Mouse (Mus musculus) monocyte, adult 5-6 weeks (primary cell): ENCODE data around the gene F11. TPM values are rescaled to one million over a fixed set of nuclear protein-coding genes. Genes with fewer than 3 reads are reported as not detected.

ENCODE experiments used
- ATAC-seq: fragments of 153-309, 156-312 bp; replicated peaks from 2 replicates; pipeline ENCODE4 v1.8.0; 2017; ENCODE audit warnings: mild to moderate bottlenecking; ENCODE audit not compliant: low TSS enrichment, insufficient number of reproducible peaks, severe bottlenecking, poor library complexity, low FRiP score
- total RNA-seq: library from RNA; stranded (forward); fragments of 200-1000, 200-491, 200-594 nt; gene quantifications from 3 replicates; pipeline ENCODE4 v1.2.3, GENCODE M21; 2017

F11 gene
- total RNA-seq, 1 experiment from 2014 or later = not detected

DNA sequence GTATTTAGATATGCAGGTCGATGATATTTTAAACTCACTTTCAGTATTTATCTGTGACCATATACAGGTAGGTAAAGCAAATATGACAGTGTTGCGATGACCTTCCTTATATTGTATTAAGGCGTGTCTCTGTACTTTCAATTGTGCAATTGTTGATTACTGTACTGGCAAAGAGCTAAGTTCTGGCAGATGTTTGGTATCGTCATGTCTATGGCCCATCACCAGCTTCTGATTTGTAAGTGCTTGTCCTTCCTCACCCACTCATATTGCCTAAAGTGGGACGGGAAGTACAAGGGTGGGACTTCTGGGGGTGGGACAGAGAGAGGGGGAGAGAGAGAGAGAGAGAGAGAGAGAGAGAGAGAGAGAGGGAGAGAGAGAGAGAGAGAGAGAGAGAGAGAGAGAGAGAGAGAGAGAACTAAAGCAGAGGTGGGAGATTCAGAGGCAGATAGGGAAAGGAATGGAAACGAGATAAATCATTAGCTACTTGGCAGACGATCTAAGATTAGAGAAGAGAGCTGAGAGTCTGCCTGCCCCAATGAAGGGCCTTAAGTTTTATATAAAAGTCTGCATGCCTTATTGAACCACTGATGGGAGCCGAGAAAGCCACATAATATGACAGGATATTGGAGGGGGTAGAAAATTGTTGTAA lies 7.5 kb downstream of the F11 start:
- no peak for ATAC-seq

DNA sequence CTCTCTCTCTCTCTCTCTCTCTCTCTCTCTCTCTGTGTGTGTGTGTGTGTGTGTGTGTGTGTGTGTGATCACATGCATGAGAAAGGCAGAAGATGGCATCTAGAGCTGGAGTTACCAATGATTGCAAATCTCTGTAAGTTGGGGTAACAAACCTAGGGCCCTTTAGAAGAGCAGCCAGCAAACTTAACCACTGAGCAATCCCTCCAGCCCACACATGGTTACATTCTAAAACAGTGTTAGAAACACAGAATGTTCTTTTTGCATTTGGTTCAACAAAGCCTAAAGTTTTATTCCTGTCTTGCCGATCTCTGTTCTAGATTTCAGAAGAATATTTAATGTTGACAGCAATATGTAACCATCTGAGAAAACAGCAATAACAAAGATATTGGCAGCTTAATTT lies 8.2 kb downstream of the F11 start:
- no peak for ATAC-seq

DNA sequence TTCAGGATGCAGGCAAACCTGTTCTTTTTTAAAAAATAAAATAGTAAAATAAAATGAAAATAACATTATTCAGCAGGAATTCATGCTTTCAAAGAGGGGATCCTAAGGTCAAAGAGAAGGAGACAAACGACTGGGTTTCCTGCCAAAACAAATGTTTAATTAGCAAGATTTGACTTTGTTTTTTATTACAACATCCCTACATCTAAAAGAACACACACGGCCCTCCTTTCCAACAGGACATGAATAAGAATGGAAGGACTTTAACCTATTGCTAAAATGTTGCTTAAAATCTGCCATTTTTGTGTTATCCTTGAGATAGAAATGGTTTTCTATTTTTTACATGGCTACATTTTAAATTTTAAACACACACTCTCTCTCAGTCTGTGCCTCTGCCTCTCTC lies 8.7 kb downstream of the F11 start:
- ATAC-seq = no peak

DNA sequence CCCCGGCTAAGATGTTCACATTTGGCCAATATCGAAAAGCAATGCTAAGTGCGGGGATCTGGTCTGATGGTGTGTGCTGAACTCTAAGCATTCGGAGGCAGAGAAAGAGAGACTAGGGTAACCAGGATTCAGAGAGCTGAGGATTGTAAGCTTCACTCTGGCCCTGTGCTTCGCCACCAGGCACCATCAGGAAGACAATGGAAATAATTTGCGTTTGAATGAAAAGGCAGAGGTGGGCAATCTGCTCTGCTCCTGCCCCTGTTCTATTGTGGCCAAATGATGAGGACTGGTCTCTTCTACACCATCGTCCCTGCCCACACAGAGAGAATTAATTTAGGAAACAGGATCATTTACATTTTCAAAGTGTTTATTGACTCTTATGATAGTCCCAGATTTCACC lies 15.5 kb downstream of the F11 start:
- ATAC-seq = no peak

DNA sequence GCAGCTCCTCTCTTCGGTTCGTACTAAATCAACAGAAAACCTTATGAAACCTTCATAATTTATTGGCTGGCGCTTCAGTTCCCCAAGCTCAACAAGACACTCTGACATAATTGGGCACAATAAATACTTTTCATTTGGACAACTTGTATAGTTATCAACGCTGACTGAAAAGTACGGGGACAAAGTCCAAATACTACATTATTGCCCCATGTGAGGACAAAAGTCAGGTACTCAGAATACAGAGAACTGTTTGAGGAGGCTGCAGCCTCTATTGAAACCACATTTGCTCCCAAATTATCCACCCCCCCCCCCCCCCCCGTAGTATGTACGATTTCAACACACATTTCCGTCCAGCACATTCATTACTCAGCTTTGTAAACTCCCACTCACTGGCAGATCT lies 22.5 kb downstream of the F11 start:
- ATAC-seq = no peak

DNA sequence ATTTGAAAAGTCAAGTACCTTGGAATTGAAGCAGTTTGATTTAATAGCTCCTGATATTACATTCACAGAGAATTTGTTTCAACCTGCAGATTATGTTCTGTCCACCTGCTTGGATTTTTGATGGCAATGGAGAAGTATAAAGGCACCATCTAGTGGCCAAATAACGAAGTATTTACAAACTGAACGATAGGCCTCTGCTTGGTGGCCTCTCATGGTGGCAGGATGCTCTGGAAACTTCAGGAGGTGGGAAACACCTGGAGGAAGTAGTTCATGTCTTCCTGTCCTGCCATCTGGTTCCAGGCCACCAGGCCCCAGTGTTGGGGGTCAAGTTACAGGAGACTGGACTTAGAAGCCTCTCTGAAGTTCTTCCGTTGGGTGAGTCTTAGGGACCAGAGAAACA lies 23.5 kb downstream of the F11 start:
- no peak for ATAC-seq

DNA sequence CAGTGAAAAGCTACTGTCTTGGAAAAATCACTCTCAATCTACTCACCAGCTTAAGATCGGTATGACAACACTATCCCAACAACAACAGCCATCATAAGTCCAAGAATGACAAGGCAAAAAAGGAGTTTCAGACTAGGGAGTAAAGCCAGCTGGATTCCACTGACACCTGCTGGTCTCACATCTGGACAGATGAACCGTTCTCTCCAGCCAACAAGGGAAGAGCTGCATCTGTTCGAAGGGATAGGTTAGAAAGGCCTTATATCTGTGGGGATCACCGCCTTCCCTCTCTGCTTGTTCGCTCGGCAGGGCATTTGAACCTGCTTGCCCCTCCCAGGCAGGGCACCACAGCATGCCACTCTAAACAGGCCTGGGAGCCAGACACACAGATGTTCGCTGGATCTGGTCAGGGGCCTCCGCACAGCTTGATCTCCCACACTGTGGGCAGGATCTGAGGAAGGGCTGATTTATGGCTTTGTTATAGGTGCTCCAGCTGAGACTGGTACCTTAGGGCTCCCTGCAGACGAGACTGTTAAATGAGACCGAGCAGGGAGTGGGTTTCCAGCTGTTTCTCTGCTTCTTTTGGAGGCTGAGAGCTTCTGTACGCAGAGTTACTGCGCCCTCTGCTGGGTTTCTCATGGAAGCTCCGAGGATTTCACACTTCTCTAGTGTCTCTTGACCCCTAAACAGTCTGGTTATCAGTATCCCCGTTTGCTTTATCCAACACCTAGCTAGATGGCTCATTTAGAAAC lies 25.5 kb downstream of the F11 start:
- ATAC-seq = no peak

DNA sequence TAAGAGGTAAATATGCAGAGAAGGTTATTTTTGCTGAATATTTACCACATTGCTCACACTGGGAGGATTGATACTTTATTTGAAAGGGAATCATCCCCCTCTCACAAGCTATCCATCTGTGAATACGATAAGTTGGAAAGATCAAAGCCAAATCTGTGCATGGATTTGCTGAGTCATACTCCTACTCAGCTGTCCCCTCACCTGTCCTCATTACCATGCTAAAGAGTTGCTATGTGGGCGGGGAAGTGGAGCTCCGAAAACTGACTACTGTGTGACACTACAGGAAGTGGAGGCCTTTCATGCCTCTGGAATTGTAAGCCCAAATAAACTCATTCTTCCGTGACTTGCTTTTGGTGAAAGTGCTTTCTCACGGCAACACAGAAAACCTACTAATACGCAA lies 26.6 kb downstream of the F11 start:
- no peak for ATAC-seq

DNA sequence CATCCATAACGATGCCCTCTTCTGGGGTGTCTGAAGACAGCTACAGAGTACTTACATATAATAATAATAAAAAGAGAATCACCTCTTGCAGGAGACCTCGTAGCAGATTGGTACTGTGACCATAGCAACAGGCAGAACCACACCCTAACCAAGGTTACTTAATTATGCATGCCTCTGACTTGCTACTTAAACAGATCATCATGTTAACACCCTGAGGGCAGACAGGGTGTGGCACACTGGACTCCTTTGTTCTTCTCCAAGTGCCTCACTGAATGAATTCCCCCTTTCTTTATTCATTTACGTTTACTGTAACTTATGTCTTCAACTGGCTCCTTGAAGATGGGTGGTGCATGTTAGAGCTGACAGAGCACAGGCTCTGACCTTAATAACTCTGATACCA lies 28.6 kb downstream of the F11 start:
- no peak for ATAC-seq

DNA sequence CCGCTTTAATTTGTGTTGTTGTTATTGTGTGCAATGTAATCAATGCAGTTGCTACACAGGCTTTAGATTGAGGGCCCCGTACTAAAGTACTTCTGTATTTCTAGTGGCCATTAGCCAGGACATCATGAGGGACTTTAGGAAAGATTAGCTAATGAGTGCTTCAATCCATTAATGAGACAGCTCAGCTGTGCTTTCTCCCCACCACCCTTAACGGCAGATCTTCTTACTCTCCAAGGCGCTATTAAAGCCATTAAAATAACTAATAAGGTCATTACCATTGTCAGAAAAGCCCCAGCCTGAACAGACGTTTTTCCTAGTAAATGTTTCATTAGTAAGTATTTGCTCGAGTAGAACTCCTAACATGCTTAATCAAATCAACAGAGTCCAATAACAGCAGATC lies 59.4 kb downstream of the F11 start:
- no peak for ATAC-seq

DNA sequence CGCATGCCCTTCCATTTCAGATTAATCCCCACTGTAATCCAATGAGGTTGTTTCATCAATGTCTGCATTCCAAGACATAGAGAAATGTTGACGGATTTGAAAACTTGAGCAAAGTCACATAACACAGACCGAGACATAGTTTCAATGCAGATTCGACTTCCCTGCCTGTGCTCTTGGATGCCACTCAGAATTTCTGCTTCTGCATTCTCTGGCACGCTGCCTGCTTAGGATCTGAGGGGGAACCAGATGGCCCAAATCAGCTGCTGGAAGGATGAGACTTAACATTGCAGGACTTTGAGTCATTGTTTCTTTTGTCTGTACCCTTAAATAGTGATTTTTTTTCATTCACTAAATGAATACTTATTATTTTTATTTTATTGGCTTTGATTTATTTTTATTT lies 60.2 kb downstream of the F11 start:
- ATAC-seq = no peak

DNA sequence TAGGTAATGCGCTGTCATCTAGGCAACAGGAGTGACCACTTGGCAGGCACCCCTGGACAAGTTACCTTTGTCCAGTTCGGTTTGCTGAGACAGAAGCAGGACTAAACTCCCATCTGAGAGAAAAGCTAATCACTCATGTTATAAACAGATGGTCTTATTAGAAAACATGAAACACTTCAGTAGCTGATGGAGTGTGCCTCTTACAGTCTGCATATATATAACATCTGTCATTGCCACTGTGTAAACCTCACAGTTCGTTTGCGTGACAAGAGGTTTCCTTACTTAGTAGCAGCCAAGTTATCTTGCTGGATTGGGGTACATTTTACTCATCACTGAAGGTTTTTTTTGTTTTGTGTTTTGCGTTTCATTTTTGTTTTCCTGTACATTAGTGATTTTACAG lies 64.5 kb downstream of the F11 start:
- ATAC-seq = no peak

DNA sequence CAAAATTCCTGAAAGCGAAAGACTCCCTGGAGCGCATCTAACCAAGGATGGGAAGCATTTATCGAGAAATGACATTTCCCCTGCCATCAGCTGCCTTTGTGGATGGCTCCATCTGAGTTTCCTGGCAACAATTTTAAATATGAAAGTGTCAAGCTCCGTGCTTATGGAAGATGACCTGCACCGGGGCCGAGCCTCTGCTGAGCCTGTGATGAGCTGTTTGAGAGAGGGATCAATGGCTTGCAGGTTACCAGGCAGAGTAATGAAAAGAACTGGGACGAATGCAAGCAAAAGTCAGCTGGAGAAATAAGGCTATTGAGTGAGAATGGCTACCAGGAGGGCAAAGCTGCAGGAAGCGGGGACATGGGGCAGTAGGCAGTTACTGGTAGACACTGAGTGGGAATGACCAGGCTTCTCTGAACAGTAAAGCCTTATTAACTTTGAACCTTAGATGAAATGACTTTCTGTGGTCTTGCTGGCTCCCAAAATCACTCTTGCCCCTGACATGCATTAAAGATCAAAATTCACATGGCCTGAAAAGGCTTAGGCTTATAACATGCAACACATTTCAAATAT lies 65.8 kb downstream of the F11 start:
- no peak for ATAC-seq

Other genes with a start within 250 kb of the F11 start
- gene Mtnr1a, start 192.9 kb downstream of the F11 start, total RNA-seq = not detected in 3 replicates
- 0.19 TPM in 1 of 3 replicates, not detected in the others for gene Klkb1, start 32.8 kb upstream of the F11 start, total RNA-seq
- not detected in 3 replicates for gene Gm45753, start 46.4 kb upstream of the F11 start, total RNA-seq
- gene Cyp4v3, start 71.2 kb upstream of the F11 start, total RNA-seq = 35.5 to 50.5 TPM (median 44.3 TPM) in 3 replicates
- 0.39 TPM in 1 of 3 replicates, not detected in the others for gene Fam149a, start 120.3 kb upstream of the F11 start, total RNA-seq
- 1.8 to 10.0 TPM in 2 of 3 replicates, not detected in the other for gene Tlr3, start 149.0 kb upstream of the F11 start, total RNA-seq
- not detected in 3 replicates for gene Sorbs2, start 245.8 kb upstream of the F11 start, total RNA-seq